Mouse (Mus musculus): ENCODE results near the gene Ypel4.

Gene Ypel4

GRCm38 (mm10) chr2:84760777-84761176, 26.9 kb downstream of the Ypel4 start:
- DNase-seq (ENCODE audit: low read depth, low spot score), result no peak

GRCm38 (mm10) chr2:84761309-84761708, 27.5 kb downstream of the Ypel4 start:
- DNase-seq (ENCODE audit: low read depth, low spot score), result no peak

- no peak for DNase-seq (ENCODE audit: low read depth, low spot score)
These were observed 28.0 kb downstream of the Ypel4 start for GRCm38 (mm10) chr2:84761840-84762239.

GRCm38 (mm10) chr2:84762295-84762694, 28.4 kb downstream of the Ypel4 start:
- DNase-seq (ENCODE audit: low read depth, low spot score), result no peak

GRCm38 (mm10) chr2:84762818-84763217, 29.0 kb downstream of the Ypel4 start:
- no peak for DNase-seq (ENCODE audit: low read depth, low spot score)

- no peak for DNase-seq (ENCODE audit: low read depth, low spot score)
These were observed 36.6 kb downstream of the Ypel4 start for GRCm38 (mm10) chr2:84770501-84770900.

GRCm38 (mm10) chr2:84772454-84772853, 38.6 kb downstream of the Ypel4 start:
- DNase-seq (ENCODE audit: low read depth, low spot score), result no peak

- DNase-seq (ENCODE audit: low read depth, low spot score), result no peak
These were observed 39.3 kb downstream of the Ypel4 start for GRCm38 (mm10) chr2:84773195-84773594.

GRCm38 (mm10) chr2:84774751-84775150, 40.9 kb downstream of the Ypel4 start:
- no peak for DNase-seq (ENCODE audit: low read depth, low spot score)

GRCm38 (mm10) chr2:84775241-84775640, 41.4 kb downstream of the Ypel4 start, which contains the start of gene Serping1:
Gene Serping1, minus strand, starts transcription at chr2:84775444.
- no peak for DNase-seq (ENCODE audit: low read depth, low spot score)

- no peak for DNase-seq (ENCODE audit: low read depth, low spot score)
These were observed 41.8 kb downstream of the Ypel4 start for GRCm38 (mm10) chr2:84775665-84776064.

GRCm38 (mm10) chr2:84777706-84778105, 43.8 kb downstream of the Ypel4 start:
- no peak for DNase-seq (ENCODE audit: low read depth, low spot score)

- no peak for DNase-seq (ENCODE audit: low read depth, low spot score)
These were observed 45.4 kb downstream of the Ypel4 start for GRCm38 (mm10) chr2:84779210-84779609.

- no peak for DNase-seq (ENCODE audit: low read depth, low spot score)
These were observed 49.5 kb downstream of the Ypel4 start for GRCm38 (mm10) chr2:84783315-84783714.

- DNase-seq (ENCODE audit: low read depth, low spot score), result no peak
These were observed 50.1 kb downstream of the Ypel4 start for GRCm38 (mm10) chr2:84783840-84784566.

Data from brain, embryonic 18.5 days (tissue).